Mouse (Mus musculus): ENCODE measurements around the gene Tmem230. TPM values are rescaled to one million over a fixed set of nuclear protein-coding genes. Genes with fewer than 3 reads are reported as not detected.

The Tmem230 gene
- polyA plus RNA-seq, 1 experiment from 2014 or later = 35.5 TPM

- H3K27ac ChIP-seq (replicated peaks) = peak overlapping the region; percentile 81
- H3K9me3 ChIP-seq = no peaks in the 10 kb centered on the region
- no peak for ATAC-seq (ENCODE audit: extremely low read depth, insufficient number of reproducible peaks, low FRiP score, low TSS enrichment)
- peaks cover 60% of the 10 kb centered on the region for H3K4me1 ChIP-seq
- peak overlapping the region; percentile 66 for H3K9ac ChIP-seq
- peak overlapping the region; percentile 51 for H3K4me2 ChIP-seq
- no peaks in the 10 kb centered on the region for H3K27me3 ChIP-seq (replicated peaks)
- no peak overlapping the region for H3K4me3 ChIP-seq
- peaks cover 14% of the 10 kb centered on the region for H3K36me3 ChIP-seq
- 23% methylated on average over 12 of the region's 12 CpGs for WGBS
Observed at GRCm38 (mm10) chr2:132282453-132283174, 35.0 kb upstream of the Tmem230 start.

- WGBS = 56% methylated on average over 10 of the region's 10 CpGs
- peaks cover 57% of the 10 kb centered on the region for H3K4me1 ChIP-seq
- H3K27ac ChIP-seq (replicated peaks) = peak overlapping the region; percentile 81; the same call in 1 of the 2 replicates
- H3K36me3 ChIP-seq = peaks cover 14% of the 10 kb centered on the region
- no peaks in the 10 kb centered on the region for H3K27me3 ChIP-seq (replicated peaks)
- H3K4me3 ChIP-seq = no peak overlapping the region
- no peaks in the 10 kb centered on the region for H3K9me3 ChIP-seq
- no peak for ATAC-seq (ENCODE audit: extremely low read depth, insufficient number of reproducible peaks, low FRiP score, low TSS enrichment)
- H3K9ac ChIP-seq = peak overlapping the region; percentile 33; the same call in 1 of the 2 replicates
- H3K4me2 ChIP-seq = peak overlapping the region; percentile 51
Observed at GRCm38 (mm10) chr2:132281560-132282452, 34.2 kb upstream of the Tmem230 start.

- Histone ChIP-seq H3K27me3 (replicated peaks) (no peaks in the 10 kb centered on the region), H3K4me3 (no peak overlapping the region), H3K4me1 (peaks cover 49% of the 10 kb centered on the region), H3K27ac (replicated peaks) (no peak overlapping the region), H3K4me2 (no peak overlapping the region), H3K9ac (no peak overlapping the region), H3K36me3 (peaks cover 14% of the 10 kb centered on the region), H3K9me3 (no peaks in the 10 kb centered on the region)
- WGBS = 88% methylated on average over 10 of the region's 10 CpGs
- no peak for ATAC-seq (ENCODE audit: extremely low read depth, insufficient number of reproducible peaks, low FRiP score, low TSS enrichment)
Observed at GRCm38 (mm10) chr2:132280518-132281120, 33.0 kb upstream of the Tmem230 start.

- Histone ChIP-seq H3K4me3 (no peak overlapping the region), H3K27me3 (replicated peaks) (no peaks in the 10 kb centered on the region), H3K36me3 (peaks cover 11% of the 10 kb centered on the region), H3K27ac (replicated peaks) (no peak overlapping the region), H3K4me1 (peaks cover 43% of the 10 kb centered on the region), H3K9me3 (no peaks in the 10 kb centered on the region), H3K9ac (no peak overlapping the region), H3K4me2 (no peak overlapping the region)
- ATAC-seq (ENCODE audit: extremely low read depth, insufficient number of reproducible peaks, low FRiP score, low TSS enrichment) = no peak
- WGBS = 82% methylated on average over 4 of the region's 4 CpGs
Observed at GRCm38 (mm10) chr2:132279978-132280377, 32.4 kb upstream of the Tmem230 start.

- no peak overlapping the region for H3K4me2 ChIP-seq
- WGBS = 67% methylated on average over 3 of the region's 3 CpGs
- no peak overlapping the region for H3K9ac ChIP-seq
- H3K4me1 ChIP-seq = peaks cover 38% of the 10 kb centered on the region
- H3K36me3 ChIP-seq = peaks cover 11% of the 10 kb centered on the region
- no peak overlapping the region for H3K27ac ChIP-seq (replicated peaks)
- no peak for ATAC-seq (ENCODE audit: extremely low read depth, insufficient number of reproducible peaks, low FRiP score, low TSS enrichment)
- no peak overlapping the region for H3K4me3 ChIP-seq
- no peaks in the 10 kb centered on the region for H3K27me3 ChIP-seq (replicated peaks)
- no peaks in the 10 kb centered on the region for H3K9me3 ChIP-seq
Observed at GRCm38 (mm10) chr2:132279336-132279882, 31.8 kb upstream of the Tmem230 start.

- Histone ChIP-seq H3K4me2 (no peak overlapping the region), H3K4me1 (peaks cover 27% of the 10 kb centered on the region)
- no peak for ATAC-seq (ENCODE audit: extremely low read depth, insufficient number of reproducible peaks, low FRiP score, low TSS enrichment)
Observed at GRCm38 (mm10) chr2:132278273-132278853, 30.8 kb upstream of the Tmem230 start.

GRCm38 (mm10) chr2:132276249-132276648 is 28.6 kb upstream of the Tmem230 start:
- Histone ChIP-seq H3K27ac (replicated peaks) (no peak overlapping the region), H3K9ac (no peak overlapping the region), H3K36me3 (peaks cover 11% of the 10 kb centered on the region), H3K4me1 (peaks cover 13% of the 10 kb centered on the region; the same call in 1 of the 2 replicates), H3K27me3 (replicated peaks) (no peaks in the 10 kb centered on the region), H3K9me3 (no peaks in the 10 kb centered on the region), H3K4me2 (no peak overlapping the region), H3K4me3 (no peak overlapping the region)
- 70% methylated on average over 4 of the region's 4 CpGs for whole genome bisulfite sequencing
- ATAC-seq (ENCODE audit: extremely low read depth, insufficient number of reproducible peaks, low FRiP score, low TSS enrichment) = no peak

More at GRCm38 (mm10) chr2:132278273-132278853, 30.8 kb upstream of the Tmem230 start:
- no peaks in the 10 kb centered on the region for H3K9me3 ChIP-seq
- peaks cover 11% of the 10 kb centered on the region for H3K36me3 ChIP-seq
- WGBS = 71% methylated on average over 8 of the region's 8 CpGs
- no peak overlapping the region for H3K27ac ChIP-seq (replicated peaks)
- no peak overlapping the region for H3K9ac ChIP-seq
- no peaks in the 10 kb centered on the region for H3K27me3 ChIP-seq (replicated peaks)
- H3K4me3 ChIP-seq = no peak overlapping the region

- WGBS = 74% methylated on average over 4 of the region's 4 CpGs
- Histone ChIP-seq H3K9me3 (no peaks in the 10 kb centered on the region), H3K27me3 (replicated peaks) (no peaks in the 10 kb centered on the region), H3K36me3 (peaks cover 6% of the 10 kb centered on the region), H3K4me1 (peaks cover 19% of the 10 kb centered on the region), H3K4me3 (no peak overlapping the region), H3K27ac (replicated peaks) (no peak overlapping the region), H3K4me2 (no peak overlapping the region), H3K9ac (no peak overlapping the region)
- ATAC-seq (ENCODE audit: extremely low read depth, insufficient number of reproducible peaks, low FRiP score, low TSS enrichment) = no peak
Observed at GRCm38 (mm10) chr2:132275527-132275926, 27.9 kb upstream of the Tmem230 start.

- Histone ChIP-seq H3K36me3 (no peaks in the 10 kb centered on the region), H3K4me2 (no peak overlapping the region), H3K4me1 (peaks cover 30% of the 10 kb centered on the region), H3K4me3 (no peak overlapping the region), H3K9ac (no peak overlapping the region), H3K9me3 (no peaks in the 10 kb centered on the region), H3K27ac (replicated peaks) (0 out of 2 replicates have a peak overlapping the region, but pooled peaks have one; percentile 12), H3K27me3 (replicated peaks) (no peaks in the 10 kb centered on the region)
- WGBS = 61% methylated on average over 6 of the region's 6 CpGs
- ATAC-seq (ENCODE audit: extremely low read depth, insufficient number of reproducible peaks, low FRiP score, low TSS enrichment) = no peak
Observed at GRCm38 (mm10) chr2:132272694-132273389, 25.2 kb upstream of the Tmem230 start.

GRCm38 (mm10) chr2:132270331-132270951 is 22.8 kb upstream of the Tmem230 start:
- no peaks in the 10 kb centered on the region for H3K9me3 ChIP-seq
- peaks cover 40% of the 10 kb centered on the region for H3K4me1 ChIP-seq
- H3K9ac ChIP-seq = no peak overlapping the region
- H3K27me3 ChIP-seq (replicated peaks) = no peaks in the 10 kb centered on the region
- H3K4me2 ChIP-seq = no peak overlapping the region
- ATAC-seq (ENCODE audit: extremely low read depth, insufficient number of reproducible peaks, low FRiP score, low TSS enrichment) = no peak; the same call in 1 of the 2 replicates
- H3K36me3 ChIP-seq = no peaks in the 10 kb centered on the region
- H3K27ac ChIP-seq (replicated peaks) = no peak overlapping the region
- H3K4me3 ChIP-seq = no peak overlapping the region
- 52% methylated on average over 2 of the region's 2 CpGs for WGBS
